Mouse (Mus musculus) neural tube, embryonic 14.5 days (tissue): ENCODE results near the gene Sf3a1. TPM values are rescaled to one million over a fixed set of nuclear protein-coding genes. Genes with fewer than 3 reads are reported as not detected.
"Not testable (repeated sequence)": the region's sequence is repeated elsewhere in the genome, so short reads cannot be mapped to it uniquely, and the experiment has no call there.

Source experiments
- ATAC-seq: fragments of 200-750 bp; cut with Nextera tagmentation; 2 replicates; pipeline ENCODE4 v1.8.0; 2017; ENCODE audit warnings: low read depth, mild to moderate bottlenecking, moderate TSS enrichment, moderate library complexity
- H3K27ac ChIP-seq: fragments of 300-500 bp; sonication (generic); 2 replicates; pipeline ENCODE4 v1.5.1; 2014; ENCODE audit warnings: low read depth, mild to moderate bottlenecking, control low read depth, low read length, moderate library complexity, mixed read lengths
- H3K27me3 ChIP-seq: fragments of 300-500 bp; sonication (generic); 2 replicates; pipeline ENCODE4 v1.6.1; 2014; ENCODE audit warnings: low read length; ENCODE audit not compliant: control insufficient read depth, insufficient read depth
- H3K36me3 ChIP-seq: fragments of 300-500 bp; sonication (generic); 2 replicates; pipeline ENCODE4 v1.6.1; 2014; ENCODE audit warnings: low read length, mixed read lengths; ENCODE audit not compliant: control insufficient read depth, insufficient read depth
- H3K4me1 ChIP-seq: fragments of 300-500 bp; sonication (generic); 2 replicates; pipeline ENCODE4 v1.6.1; 2014; ENCODE audit warnings: low read length; ENCODE audit not compliant: control insufficient read depth, insufficient read depth
- H3K4me2 ChIP-seq: fragments of 300-500 bp; sonication (generic); 2 replicates; pipeline ENCODE4 v1.6.1; 2014; ENCODE audit warnings: mild to moderate bottlenecking, low read depth, low read length, control low read depth
- H3K4me3 ChIP-seq: fragments of 300-500 bp; sonication (generic); 2 replicates; pipeline ENCODE4 v1.5.1; 2014; ENCODE audit warnings: low read depth, low read length, control low read depth, mixed read lengths
- H3K9ac ChIP-seq: fragments of 300-500 bp; sonication (generic); replicated peaks from 2 replicates; pipeline ENCODE4 v1.6.1; 2014; ENCODE audit warnings: low read depth, mild to moderate bottlenecking, control low read depth, low read length, mixed read lengths
- H3K9me3 ChIP-seq: fragments of 300-500 bp; sonication (generic); 2 replicates; pipeline ENCODE4 v1.6.1; 2016; ENCODE audit warnings: low read length; ENCODE audit not compliant: control insufficient read depth
- WGBS: fragments of 180-500 bp; shearing (Covaris S2); extraction: QIAGEN DNeasy Blood & Tissue Kit; methylation state at CpG from one replicate; pipeline ENCODE4 v1.1.7; 2014; 5-methylcytosine and 5-hydroxymethylcytosine counted together
- polyA plus RNA-seq: library from polyadenylated mRNA; unstranded; fragments of >200 nt; fragmentation: Nextera tagmentation; extraction: Ambion mirVana; gene quantifications from 2 replicates; pipeline ENCODE4 v1.2.1, GENCODE M21; 2014

Gene Sf3a1
- polyA plus RNA-seq, 1 experiment from 2014 or later = 53.0 TPM

- H3K4me3 ChIP-seq, H3K9ac ChIP-seq, H3K4me2 ChIP-seq, H3K27me3 ChIP-seq, H3K9me3 ChIP-seq, H3K36me3 ChIP-seq, ATAC-seq, H3K4me1 ChIP-seq, H3K27ac ChIP-seq: not testable (repeated sequence)
- WGBS = 95% methylated on average over 4 of the region's 4 CpGs
Measured at GRCm38 (mm10) chr11:4128461-4128860, 31.7 kb upstream of the Sf3a1 start.

GRCm38 (mm10) chr11:4133450-4133849 is 26.7 kb upstream of the Sf3a1 start:
- no peak overlapping the region for H3K4me3 ChIP-seq
- no peak overlapping the region for H3K9ac ChIP-seq
- no peak for ATAC-seq
- no peaks in the 10 kb centered on the region for H3K9me3 ChIP-seq
- 55% methylated on average over 3 of the region's 3 CpGs for WGBS
- no peak overlapping the region for H3K27ac ChIP-seq
- H3K36me3 ChIP-seq = 0 out of 2 replicates have a peak, but pooled peaks cover 3% of the 10 kb centered on the region
- peaks cover 19% of the 10 kb centered on the region for H3K4me1 ChIP-seq
- H3K4me2 ChIP-seq = no peak overlapping the region
- H3K27me3 ChIP-seq = no peaks in the 10 kb centered on the region

GRCm38 (mm10) chr11:4134400-4134799 is 25.8 kb upstream of the Sf3a1 start:
- Histone ChIP-seq H3K9ac (no peak overlapping the region), H3K4me1 (peaks cover 19% of the 10 kb centered on the region), H3K27ac (no peak overlapping the region), H3K4me2 (peak overlapping the region; percentile 66; the same call in 1 of the 2 replicates), H3K4me3 (no peak overlapping the region), H3K9me3 (no peaks in the 10 kb centered on the region), H3K27me3 (no peaks in the 10 kb centered on the region), H3K36me3 (peaks cover 5% of the 10 kb centered on the region; the same call in 1 of the 2 replicates)
- no peak; the same call in 1 of the 2 replicates for ATAC-seq
- WGBS = 65% methylated on average over 6 of the region's 6 CpGs

GRCm38 (mm10) chr11:4134986-4135935 is 24.9 kb upstream of the Sf3a1 start, which contains the start of gene Rnf215:
Gene Rnf215, plus strand, starts transcription at chr11:4135202.
- peaks cover 19% of the 10 kb centered on the region for H3K4me1 ChIP-seq
- ATAC-seq = peak; percentile 90
- H3K27me3 ChIP-seq = no peaks in the 10 kb centered on the region
- H3K27ac ChIP-seq = peak within 1 kb of the TSS; percentile 92
- 2% methylated on average over 63 of the region's 66 CpGs for WGBS
- H3K9ac ChIP-seq = peak within 1 kb of the TSS; percentile 98
- no peaks in the 10 kb centered on the region for H3K9me3 ChIP-seq
- peak within 1 kb of the TSS; percentile 66 for H3K4me2 ChIP-seq
- peak within 1 kb of the TSS; percentile 93 for H3K4me3 ChIP-seq
- H3K36me3 ChIP-seq = peaks cover 13% of the 10 kb centered on the region

- WGBS = 43% methylated on average over 2 of the region's 2 CpGs
- no peaks in the 10 kb centered on the region for H3K9me3 ChIP-seq
- no peaks in the 10 kb centered on the region for H3K27me3 ChIP-seq
- H3K36me3 ChIP-seq = peaks cover 48% of the 10 kb centered on the region
- no peak overlapping the region for H3K9ac ChIP-seq
- no peak overlapping the region for H3K27ac ChIP-seq
- peaks cover 19% of the 10 kb centered on the region for H3K4me1 ChIP-seq
- H3K4me3 ChIP-seq = no peak overlapping the region
- no peak overlapping the region for H3K4me2 ChIP-seq
- ATAC-seq = no peak
Measured at GRCm38 (mm10) chr11:4138964-4139363, 21.2 kb upstream of the Sf3a1 start.

GRCm38 (mm10) chr11:4141505-4141904 is 18.6 kb upstream of the Sf3a1 start:
- H3K4me2 ChIP-seq = no peak overlapping the region
- no peak overlapping the region for H3K4me3 ChIP-seq
- no peaks in the 10 kb centered on the region for H3K9me3 ChIP-seq
- peaks cover 50% of the 10 kb centered on the region for H3K36me3 ChIP-seq
- H3K27me3 ChIP-seq = no peaks in the 10 kb centered on the region
- H3K9ac ChIP-seq = no peak overlapping the region
- H3K27ac ChIP-seq = no peak overlapping the region
- no peak for ATAC-seq
- peaks cover 7% of the 10 kb centered on the region for H3K4me1 ChIP-seq

GRCm38 (mm10) chr11:4142352-4142751 is 17.8 kb upstream of the Sf3a1 start:
- no peak overlapping the region for H3K4me3 ChIP-seq
- H3K4me1 ChIP-seq = peaks cover under 1% of the 10 kb centered on the region
- no peak overlapping the region for H3K27ac ChIP-seq
- H3K4me2 ChIP-seq = no peak overlapping the region
- no peak for ATAC-seq
- no peaks in the 10 kb centered on the region for H3K27me3 ChIP-seq
- H3K9me3 ChIP-seq = no peaks in the 10 kb centered on the region
- H3K9ac ChIP-seq = 0 out of 2 replicates have a peak overlapping the region, but pooled peaks have one; percentile 7
- 93% methylated on average over 4 of the region's 4 CpGs for WGBS
- peaks cover 50% of the 10 kb centered on the region for H3K36me3 ChIP-seq

GRCm38 (mm10) chr11:4143281-4144062 is 16.7 kb upstream of the Sf3a1 start:
- H3K4me2 ChIP-seq = no peak overlapping the region
- no peak overlapping the region for H3K9ac ChIP-seq
- peaks cover 48% of the 10 kb centered on the region for H3K36me3 ChIP-seq
- no peak overlapping the region for H3K27ac ChIP-seq
- 87% methylated on average over 21 of the region's 21 CpGs for WGBS
- no peaks in the 10 kb centered on the region for H3K9me3 ChIP-seq
- no peak for ATAC-seq
- H3K4me1 ChIP-seq = no peaks in the 10 kb centered on the region
- no peaks in the 10 kb centered on the region for H3K27me3 ChIP-seq
- no peak overlapping the region for H3K4me3 ChIP-seq

- Histone ChIP-seq H3K9me3 (no peaks in the 10 kb centered on the region), H3K9ac (no peak overlapping the region), H3K27ac (no peak overlapping the region), H3K4me3 (no peak overlapping the region), H3K4me2 (no peak overlapping the region), H3K36me3 (peaks cover 26% of the 10 kb centered on the region), H3K4me1 (no peaks in the 10 kb centered on the region), H3K27me3 (no peaks in the 10 kb centered on the region)
- ATAC-seq = no peak
- 84% methylated on average over 6 of the region's 6 CpGs for WGBS
Measured at GRCm38 (mm10) chr11:4146381-4146780, 13.8 kb upstream of the Sf3a1 start.
